Mouse (Mus musculus): ENCODE data around the gene Rreb1. TPM values are rescaled to one million over a fixed set of nuclear protein-coding genes. Genes with fewer than 3 reads are reported as not detected.
A peak's percentile ranks its signal among the peaks of the same experiment; 100 is the strongest.

Gene Rreb1
- polyA plus RNA-seq, 1 experiment from 2014 or later, result 6.1 TPM

DNA sequence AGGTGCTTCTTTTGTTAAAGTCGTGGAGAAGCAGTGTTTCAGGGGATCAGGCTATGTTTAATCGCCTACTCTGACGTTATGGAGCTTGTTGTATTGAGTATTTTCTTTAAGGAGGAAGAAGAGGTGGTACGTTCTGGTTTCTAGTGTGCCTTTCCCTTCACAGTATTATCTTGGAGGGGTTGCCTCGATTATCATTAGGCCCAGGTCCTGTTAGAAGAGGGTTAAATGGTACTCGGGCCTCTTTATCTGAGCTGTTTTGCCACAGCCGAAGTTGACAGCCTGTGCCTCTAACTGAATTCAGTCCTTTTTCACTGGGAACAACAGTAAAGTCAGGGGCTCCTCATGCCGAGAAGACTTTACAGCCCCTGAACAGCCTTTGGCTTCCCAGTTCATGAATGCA is 81.6 kb downstream of the Rreb1 start:
- no peak for ATAC-seq (ENCODE audit: low FRiP score)
- Histone ChIP-seq H3K9ac (no peak overlapping the region), H3K9me3 (replicated peaks) (no peaks in the 10 kb centered on the region), H3K4me1 (peaks cover 34% of the 10 kb centered on the region), H3K27ac (no peak overlapping the region), H3K4me3 (no peak overlapping the region), H3K27me3 (no peaks in the 10 kb centered on the region), H3K4me2 (replicated peaks) (no peak overlapping the region), H3K36me3 (no peaks in the 10 kb centered on the region)
- 70% methylated on average over 8 of the region's 8 CpGs for WGBS

DNA sequence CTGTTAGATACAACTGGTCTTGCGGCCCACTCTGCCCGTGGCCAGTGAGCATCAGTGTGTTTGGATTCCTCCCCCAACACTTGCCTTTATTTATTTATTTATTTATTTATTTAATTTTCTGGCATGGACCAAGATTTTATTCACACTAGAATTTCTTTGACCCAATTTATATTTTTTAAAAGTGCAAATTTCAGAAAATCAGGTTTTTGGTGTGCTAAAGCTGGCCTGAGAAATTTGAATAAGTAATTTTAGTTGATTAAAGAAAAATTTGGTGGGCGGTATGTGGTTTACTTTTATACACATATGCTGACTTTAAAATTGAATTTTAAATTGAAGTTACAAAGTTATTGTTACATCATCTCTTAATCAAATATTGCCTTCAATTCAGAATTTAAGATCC is 82.0 kb downstream of the Rreb1 start:
- H3K27ac ChIP-seq, result no peak overlapping the region
- no peaks in the 10 kb centered on the region for H3K27me3 ChIP-seq
- H3K4me2 ChIP-seq (replicated peaks), result no peak overlapping the region
- ATAC-seq (ENCODE audit: low FRiP score), result no peak
- H3K9me3 ChIP-seq (replicated peaks), result no peaks in the 10 kb centered on the region
- H3K4me3 ChIP-seq, result no peak overlapping the region
- WGBS, result 77% methylated on average over 3 of the region's 3 CpGs
- H3K36me3 ChIP-seq, result no peaks in the 10 kb centered on the region
- H3K9ac ChIP-seq, result no peak overlapping the region
- peaks cover 34% of the 10 kb centered on the region for H3K4me1 ChIP-seq

DNA sequence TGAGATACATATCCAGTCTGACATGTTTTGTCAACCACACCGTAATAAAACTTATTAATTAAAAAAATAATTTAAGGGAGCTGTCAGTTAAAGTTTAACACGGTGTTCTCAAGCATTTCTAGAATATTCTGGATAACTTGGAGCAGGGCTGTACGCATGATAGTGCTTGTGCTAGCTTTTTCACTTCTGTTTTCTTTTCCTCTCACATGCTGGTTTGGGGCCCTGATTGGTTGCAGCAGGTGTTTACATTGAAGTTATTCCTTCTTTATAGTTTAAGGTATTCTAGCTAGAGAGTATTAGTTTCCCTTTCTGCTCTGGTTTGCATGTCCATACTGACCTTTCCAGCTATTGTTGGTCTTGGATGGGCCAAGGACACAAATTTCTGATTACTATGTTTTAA is 82.6 kb downstream of the Rreb1 start:
- Histone ChIP-seq H3K36me3 (no peaks in the 10 kb centered on the region), H3K27me3 (no peaks in the 10 kb centered on the region), H3K4me3 (no peak overlapping the region), H3K27ac (no peak overlapping the region), H3K4me1 (peaks cover 34% of the 10 kb centered on the region), H3K9me3 (replicated peaks) (no peaks in the 10 kb centered on the region), H3K9ac (no peak overlapping the region), H3K4me2 (replicated peaks) (no peak overlapping the region)
- 84% methylated on average over 3 of the region's 3 CpGs for WGBS
- no peak for ATAC-seq (ENCODE audit: low FRiP score)

DNA sequence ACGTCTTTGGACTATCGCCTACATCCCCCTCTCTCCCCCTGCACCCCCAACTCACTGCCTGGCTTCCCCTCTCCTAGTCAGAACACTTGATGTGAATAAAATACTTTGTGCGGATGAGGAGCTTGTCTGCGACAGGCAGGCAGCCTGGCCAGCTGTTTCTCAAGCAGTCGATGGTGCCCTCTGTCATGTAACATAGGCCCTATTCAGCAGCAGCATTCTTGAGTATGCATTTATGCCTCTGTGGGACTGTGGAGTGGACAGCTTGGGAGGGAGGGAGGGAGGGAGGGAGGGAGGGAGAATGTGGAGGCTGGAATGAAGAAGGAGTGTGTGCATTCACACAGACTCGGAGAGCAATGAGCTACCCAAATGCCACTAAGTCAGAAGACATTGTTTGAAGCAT is 84.3 kb downstream of the Rreb1 start:
- H3K4me1 ChIP-seq, result peaks cover 42% of the 10 kb centered on the region
- H3K4me3 ChIP-seq, result no peak overlapping the region
- WGBS, result 16% methylated on average over 6 of the region's 6 CpGs
- 0 out of 2 replicates have a peak overlapping the region, but pooled peaks have one; percentile 13 for H3K4me2 ChIP-seq (replicated peaks)
- no peak overlapping the region for H3K9ac ChIP-seq
- H3K9me3 ChIP-seq (replicated peaks), result no peaks in the 10 kb centered on the region
- no peaks in the 10 kb centered on the region for H3K36me3 ChIP-seq
- ATAC-seq (ENCODE audit: low FRiP score), result no peak
- H3K27me3 ChIP-seq, result no peaks in the 10 kb centered on the region
- H3K27ac ChIP-seq, result peak overlapping the region; percentile 60

DNA sequence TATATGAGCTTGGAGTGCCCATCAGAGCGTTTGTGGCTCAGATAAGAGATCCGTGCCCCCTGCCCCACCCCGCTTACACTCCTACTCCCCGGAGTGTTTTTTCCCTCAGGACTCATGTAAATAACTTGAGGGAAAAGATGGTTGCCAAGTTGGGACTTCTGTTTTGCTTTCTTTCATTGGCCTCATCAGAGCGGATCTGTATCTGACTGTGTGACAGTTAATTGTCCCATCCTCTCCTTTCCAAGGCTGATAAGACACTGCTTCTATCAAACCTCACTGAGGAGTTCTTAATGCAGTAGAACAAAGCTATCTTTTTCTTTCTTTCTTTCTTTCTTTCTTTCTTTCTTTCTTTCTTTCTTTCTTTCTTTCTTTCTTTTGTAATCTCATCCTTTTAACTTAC is 85.4 kb downstream of the Rreb1 start:
- Histone ChIP-seq H3K4me3 (no peak overlapping the region), H3K27ac (no peak overlapping the region), H3K27me3 (no peaks in the 10 kb centered on the region), H3K4me1 (peaks cover 32% of the 10 kb centered on the region), H3K36me3 (no peaks in the 10 kb centered on the region), H3K9me3 (replicated peaks) (no peaks in the 10 kb centered on the region), H3K4me2 (replicated peaks) (no peak overlapping the region), H3K9ac (no peak overlapping the region)
- 82% methylated on average over 5 of the region's 5 CpGs for WGBS
- ATAC-seq (ENCODE audit: low FRiP score), result no peak

DNA sequence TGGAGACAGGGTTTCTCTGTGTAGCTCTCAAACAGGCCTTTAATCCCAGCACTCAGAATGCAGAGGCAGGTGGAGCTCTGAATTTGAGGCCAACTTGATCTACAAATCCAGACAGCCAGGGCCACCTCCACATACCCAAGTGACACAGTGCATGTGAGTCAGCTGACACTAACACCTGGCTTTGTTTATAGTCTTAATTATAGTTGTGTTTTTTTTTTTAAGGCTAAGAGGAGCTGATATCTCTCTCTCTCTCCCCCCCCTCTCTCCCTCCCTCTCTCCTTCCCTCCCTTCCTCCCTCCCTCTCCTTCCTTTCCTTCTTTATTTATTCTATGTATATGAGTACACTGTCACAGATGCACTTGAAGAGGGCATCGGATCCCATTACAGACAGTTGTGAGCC is 86.5 kb downstream of the Rreb1 start:
- H3K27ac ChIP-seq, result no peak overlapping the region
- H3K27me3 ChIP-seq, result no peaks in the 10 kb centered on the region
- no peak overlapping the region for H3K9ac ChIP-seq
- H3K4me2 ChIP-seq (replicated peaks), result no peak overlapping the region
- no peaks in the 10 kb centered on the region for H3K9me3 ChIP-seq (replicated peaks)
- H3K36me3 ChIP-seq, result no peaks in the 10 kb centered on the region
- no peak for ATAC-seq (ENCODE audit: low FRiP score)
- H3K4me3 ChIP-seq, result no peak overlapping the region
- H3K4me1 ChIP-seq, result peaks cover 31% of the 10 kb centered on the region
- 91% methylated on average over 1 of the region's 1 CpGs for WGBS

DNA sequence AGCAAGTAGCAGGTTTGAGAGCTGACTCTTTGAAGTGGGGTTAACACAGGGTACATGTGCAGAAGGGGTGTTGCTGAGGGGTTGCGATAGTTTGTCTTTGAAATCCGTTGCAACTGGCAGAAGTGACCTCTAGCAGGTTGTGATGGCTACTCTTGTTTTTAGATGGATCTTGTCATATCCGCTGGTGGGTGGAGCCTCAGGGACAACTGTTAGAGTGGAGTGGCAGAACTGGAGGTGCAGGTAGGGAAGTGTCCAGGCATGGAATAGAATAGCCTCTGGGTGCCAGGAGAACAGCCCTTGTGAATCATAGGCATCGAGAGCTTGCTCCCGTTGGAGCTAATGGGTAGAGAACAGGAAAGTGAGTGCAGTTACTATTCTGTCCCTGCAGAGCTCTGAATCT is 88.1 kb downstream of the Rreb1 start:
- ATAC-seq (ENCODE audit: low FRiP score), result no peak

DNA sequence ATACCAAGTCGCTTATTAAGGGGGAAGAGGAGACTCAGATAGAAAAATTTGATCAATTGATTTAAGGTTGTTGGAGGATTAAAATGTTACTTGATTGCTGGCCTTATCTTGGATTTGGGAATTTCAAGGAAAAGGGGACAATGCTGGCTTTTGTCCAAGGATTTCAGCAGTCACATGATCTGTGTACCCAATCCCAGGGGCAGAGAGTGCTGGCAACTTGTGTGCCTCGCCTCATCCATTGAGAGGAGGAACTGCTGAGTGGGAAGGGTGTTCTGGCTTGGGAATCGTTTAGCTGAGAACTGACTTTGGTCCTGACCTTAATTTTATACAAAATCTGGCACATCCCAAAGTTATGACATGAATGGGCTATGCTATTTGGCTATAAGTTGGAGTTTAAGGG is 88.6 kb downstream of the Rreb1 start:
- H3K4me1 ChIP-seq, result peaks cover 26% of the 10 kb centered on the region
- no peaks in the 10 kb centered on the region for H3K27me3 ChIP-seq
- ATAC-seq (ENCODE audit: low FRiP score), result no peak
- H3K9ac ChIP-seq, result no peak overlapping the region
- 50% methylated on average over 3 of the region's 3 CpGs for whole genome bisulfite sequencing
- H3K36me3 ChIP-seq, result no peaks in the 10 kb centered on the region
- H3K4me2 ChIP-seq (replicated peaks), result no peak overlapping the region
- no peaks in the 10 kb centered on the region for H3K9me3 ChIP-seq (replicated peaks)
- H3K4me3 ChIP-seq, result no peak overlapping the region
- H3K27ac ChIP-seq, result no peak overlapping the region

More for the DNA sequence above, 88.1 kb downstream of the Rreb1 start:
- Histone ChIP-seq H3K36me3 (no peaks in the 10 kb centered on the region), H3K27me3 (no peaks in the 10 kb centered on the region), H3K9ac (no peak overlapping the region), H3K27ac (no peak overlapping the region), H3K4me1 (peaks cover 31% of the 10 kb centered on the region), H3K4me3 (no peak overlapping the region), H3K4me2 (replicated peaks) (no peak overlapping the region), H3K9me3 (replicated peaks) (no peaks in the 10 kb centered on the region)
- 64% methylated on average over 5 of the region's 5 CpGs for WGBS

DNA sequence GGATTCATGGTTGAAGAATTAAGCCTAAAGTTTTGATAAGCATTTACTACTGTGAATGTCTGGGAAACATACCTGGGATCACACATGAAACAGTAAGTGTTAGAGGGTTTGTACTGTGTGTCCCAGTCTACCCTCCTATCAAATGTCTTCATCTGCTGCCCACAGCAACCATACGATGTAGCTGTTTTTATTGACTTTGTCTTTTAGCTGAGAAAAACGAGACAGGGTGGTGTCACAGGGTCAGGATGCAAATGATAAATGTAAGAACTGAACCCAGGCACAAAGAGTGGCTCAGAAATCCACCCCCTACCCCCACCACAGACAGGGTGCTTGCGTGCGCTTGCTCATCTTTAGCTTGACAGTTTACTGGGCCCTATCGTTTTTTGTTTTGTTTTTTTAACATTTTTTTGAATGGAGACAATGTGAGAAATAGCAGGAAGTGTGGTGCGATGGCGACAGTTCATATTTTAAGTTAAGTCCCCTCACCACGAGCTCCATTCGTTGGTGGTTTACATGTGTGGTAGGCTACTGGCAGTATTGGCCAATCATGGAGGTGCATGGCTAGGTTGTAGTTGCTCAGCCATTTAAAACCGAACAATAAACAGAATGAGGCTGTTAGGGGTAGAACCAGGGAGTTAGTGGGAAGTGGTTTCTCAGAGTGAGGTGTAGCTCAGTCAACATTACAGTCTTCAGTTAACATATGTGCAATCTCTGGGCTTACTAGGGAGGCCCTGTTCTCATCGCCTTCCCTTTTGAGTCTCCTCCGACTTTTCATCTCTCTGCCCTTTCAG is 92.1 kb downstream of the Rreb1 start:
- no peaks in the 10 kb centered on the region for H3K27me3 ChIP-seq
- no peak overlapping the region for H3K27ac ChIP-seq
- no peaks in the 10 kb centered on the region for H3K36me3 ChIP-seq
- no peak overlapping the region for H3K4me2 ChIP-seq (replicated peaks)
- WGBS, result 85% methylated on average over 12 of the region's 12 CpGs
- no peak overlapping the region for H3K4me3 ChIP-seq
- no peak overlapping the region for H3K9ac ChIP-seq
- H3K9me3 ChIP-seq (replicated peaks), result no peaks in the 10 kb centered on the region
- no peak for ATAC-seq (ENCODE audit: low FRiP score)
- peaks cover 10% of the 10 kb centered on the region; the same call in 1 of the 2 replicates for H3K4me1 ChIP-seq

DNA sequence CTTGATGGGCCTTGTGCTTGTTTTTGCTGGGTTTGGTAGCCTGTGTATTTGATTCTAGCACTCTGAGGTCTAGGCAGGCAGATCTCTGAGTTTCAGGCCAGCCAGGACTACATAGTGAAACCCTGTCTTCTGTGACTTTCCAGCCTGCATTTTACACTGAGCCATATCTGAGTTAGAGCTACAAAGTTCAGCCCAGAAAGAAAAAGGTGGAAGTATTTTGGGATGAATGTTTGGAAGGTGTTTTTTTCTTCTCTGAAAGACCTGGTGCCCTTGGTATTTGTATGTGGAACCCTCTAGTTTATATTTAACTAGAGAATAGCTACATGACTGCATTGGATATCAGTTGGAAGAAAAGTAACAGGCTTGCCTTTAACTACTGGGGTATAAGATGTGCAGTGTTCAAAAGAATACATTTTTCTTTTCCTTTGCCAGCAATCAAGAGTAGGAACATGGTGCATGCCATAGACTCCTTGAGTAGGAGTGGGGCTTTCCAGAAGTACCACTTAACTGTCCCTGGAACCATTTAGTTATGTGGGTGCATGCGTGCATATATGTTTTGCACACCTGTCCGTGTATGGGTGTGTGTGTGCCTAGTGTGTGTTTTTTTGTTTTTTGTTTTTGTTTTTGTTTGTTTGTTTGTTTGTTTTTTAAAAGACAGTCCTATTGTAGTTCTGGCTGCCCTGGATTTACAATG is 94.1 kb downstream of the Rreb1 start:
- no peak overlapping the region for H3K9ac ChIP-seq
- H3K4me1 ChIP-seq, result peaks cover 4% of the 10 kb centered on the region; the same call in 1 of the 2 replicates
- H3K9me3 ChIP-seq (replicated peaks), result no peaks in the 10 kb centered on the region
- H3K36me3 ChIP-seq, result no peaks in the 10 kb centered on the region
- ATAC-seq (ENCODE audit: low FRiP score), result no peak
- H3K4me3 ChIP-seq, result no peak overlapping the region
- no peak overlapping the region for H3K27ac ChIP-seq
- no peaks in the 10 kb centered on the region for H3K27me3 ChIP-seq
- H3K4me2 ChIP-seq (replicated peaks), result no peak overlapping the region
- 93% methylated on average over 2 of the region's 2 CpGs for WGBS

DNA sequence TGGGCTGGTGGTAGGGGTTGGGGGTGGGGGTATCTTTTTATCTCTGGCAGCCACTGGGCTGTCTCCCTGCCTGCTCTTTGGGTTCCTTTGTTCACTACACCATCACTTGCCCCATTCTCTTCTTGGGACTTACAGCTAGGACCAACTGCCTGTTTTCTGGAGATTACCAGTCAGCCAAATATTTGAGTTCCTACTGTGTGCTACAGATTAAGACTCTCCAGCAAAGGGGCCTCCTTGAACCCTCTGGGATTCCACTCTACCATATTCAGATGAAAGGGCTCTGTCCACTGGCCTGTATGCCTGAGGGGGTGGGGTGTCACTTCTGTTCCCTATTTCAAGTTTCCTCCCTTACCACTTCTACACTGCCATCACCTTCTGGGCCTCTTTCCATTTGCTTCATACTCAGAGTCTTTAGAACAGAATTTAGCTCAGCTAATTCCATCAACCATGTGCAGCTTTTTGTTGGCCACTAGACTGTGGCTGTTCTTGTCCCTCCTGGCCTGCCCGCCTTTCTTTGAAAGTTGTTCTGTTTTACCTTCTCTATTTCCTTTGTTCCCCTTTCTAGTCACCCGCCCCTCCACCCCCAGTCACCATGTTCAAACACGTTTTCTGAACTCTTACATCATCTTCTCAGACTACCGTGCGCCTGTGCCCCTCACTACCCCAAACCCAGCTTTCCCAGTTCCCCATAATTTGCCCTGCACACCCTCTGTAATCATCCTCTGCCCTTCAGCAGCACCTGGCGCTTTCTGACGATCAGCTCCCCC is 95.1 kb downstream of the Rreb1 start:
- ATAC-seq (ENCODE audit: low FRiP score), result no peak
- Histone ChIP-seq H3K36me3 (no peaks in the 10 kb centered on the region), H3K27me3 (no peaks in the 10 kb centered on the region), H3K4me3 (no peak overlapping the region), H3K4me1 (peaks cover 2% of the 10 kb centered on the region; the same call in 1 of the 2 replicates), H3K27ac (no peak overlapping the region), H3K9ac (no peak overlapping the region), H3K9me3 (replicated peaks) (no peaks in the 10 kb centered on the region), H3K4me2 (replicated peaks) (no peak overlapping the region)
- WGBS, result 79% methylated on average over 7 of the region's 7 CpGs

DNA sequence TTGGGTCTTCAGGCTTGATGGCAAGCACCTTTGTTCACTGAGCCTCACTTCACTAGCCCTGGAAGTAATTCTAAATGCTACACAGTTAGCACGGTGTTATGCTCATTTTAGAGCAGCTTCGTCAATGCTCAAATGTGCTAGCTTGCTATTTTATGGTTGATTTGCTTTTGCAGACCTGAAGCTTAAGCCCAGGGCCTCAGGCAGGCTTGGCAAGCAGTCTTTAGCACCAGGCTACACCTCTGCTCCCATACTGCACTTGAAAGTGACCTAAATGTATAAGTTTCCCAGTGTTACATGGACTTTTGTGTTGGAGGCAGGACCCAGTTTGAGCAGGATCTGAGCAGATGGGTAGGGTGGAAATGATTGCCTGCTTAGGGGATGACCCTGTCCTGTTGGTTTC is 97.7 kb downstream of the Rreb1 start:
- 87% methylated on average over 2 of the region's 2 CpGs for WGBS
- Histone ChIP-seq H3K4me1 (peaks cover 12% of the 10 kb centered on the region; the same call in 1 of the 2 replicates), H3K27ac (no peak overlapping the region), H3K9me3 (replicated peaks) (no peaks in the 10 kb centered on the region), H3K9ac (no peak overlapping the region), H3K4me3 (no peak overlapping the region), H3K4me2 (replicated peaks) (no peak overlapping the region), H3K36me3 (no peaks in the 10 kb centered on the region), H3K27me3 (no peaks in the 10 kb centered on the region)
- ATAC-seq (ENCODE audit: low FRiP score), result no peak
